25 mouse cellular contexts compared by ENCODE assay signal in the genomic region with DNA sequence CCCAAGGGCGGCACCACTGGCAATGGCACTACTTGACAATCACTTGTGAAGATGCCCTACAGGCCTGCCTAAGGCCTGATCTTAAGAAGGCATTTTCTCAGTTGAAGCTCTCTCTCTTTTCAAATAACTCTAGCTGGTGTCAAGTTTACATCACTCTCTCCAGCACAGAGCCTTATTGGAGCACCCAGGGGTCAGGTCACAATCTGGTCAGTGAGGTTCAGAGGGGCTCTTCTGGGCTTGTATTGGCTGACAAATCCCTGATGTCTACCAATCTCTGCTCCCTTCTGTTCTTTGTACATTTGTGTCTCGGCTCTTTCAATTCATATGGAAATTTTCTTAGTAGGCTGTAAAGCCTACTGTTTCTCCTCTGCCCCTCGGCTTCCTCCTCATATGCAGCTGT.
"Had no signal": no experiment of that assay in that cellular context is flagged by ENCODE, and none has a peak within 500 bp of the region (broad histone marks: within the 10 kb centered on the region; RNA-seq: fewer than 3 reads in every experiment).

No protein-coding gene starts in this region.

- H3K4me1 ChIP-seq: heart, embryonic 10.5 days; heart, embryonic 12.5 days; hindbrain, embryonic 10.5 days; hindbrain, embryonic 12.5 days; intestine, embryonic 15.5 days; limb, embryonic 15.5 days; liver, embryonic 12.5 days had no signal

- DNase-seq: gastrocnemius, adult 2 months; gastrocnemius, postnatal 10 days; gastrocnemius, postnatal 25 days; heart, adult 2 months; heart, postnatal 10 days; heart, postnatal 4 days; kidney, adult 18-20 months; kidney, adult 8-10 months; kidney, postnatal 10 days; kidney, postnatal 36 days; layer of hippocampus, adult 9-11 months; layer of hippocampus, postnatal 36 days; left cerebral cortex, postnatal 4 days had no signal

- H3K27me3 ChIP-seq: heart, embryonic 12.5 days; hindbrain, embryonic 12.5 days; intestine, embryonic 15.5 days; liver, embryonic 12.5 days had no signal

- ATAC-seq: hindbrain, embryonic 16.5 days; inflammation-experienced regulatory T-cells, adult 6 months; intestine, embryonic 15.5 days; intestine, postnatal 0 days; liver, embryonic 12.5 days had no signal

- H3K4me2 ChIP-seq: heart, embryonic 12.5 days; hindbrain, embryonic 12.5 days; hindbrain, embryonic 14.5 days; intestine, embryonic 15.5 days; limb, embryonic 13.5 days; limb, embryonic 15.5 days; liver, embryonic 12.5 days had no signal

- H3K4me3 ChIP-seq: gastrocnemius, adult 2 months; heart, adult 2 months; heart, embryonic 10.5 days; heart, embryonic 12.5 days; hindbrain, embryonic 10.5 days; hindbrain, embryonic 12.5 days; intestine, embryonic 15.5 days; limb, embryonic 13.5 days; limb, embryonic 15.5 days; liver, embryonic 12.5 days had no signal

- H3K27ac ChIP-seq: gastrocnemius, adult 2 months; heart, adult 2 months; heart, embryonic 10.5 days; hindbrain, embryonic 10.5 days; hindbrain, embryonic 12.5 days; hindbrain, embryonic 14.5 days; intestine, embryonic 15.5 days; limb, embryonic 13.5 days; limb, embryonic 15.5 days; liver, embryonic 12.5 days had no signal

- H3K9ac ChIP-seq: heart, embryonic 12.5 days; hindbrain, embryonic 12.5 days; hindbrain, embryonic 14.5 days; intestine, embryonic 15.5 days; limb, embryonic 13.5 days; limb, embryonic 15.5 days; liver, embryonic 12.5 days had no signal

- H3K9me3 ChIP-seq: heart, embryonic 10.5 days; hindbrain, embryonic 12.5 days; intestine, embryonic 15.5 days; limb, embryonic 15.5 days had no signal

- H3K36me3 ChIP-seq: heart, embryonic 10.5 days; heart, embryonic 12.5 days; hindbrain, embryonic 10.5 days; hindbrain, embryonic 12.5 days; intestine, embryonic 15.5 days; limb, embryonic 13.5 days; limb, embryonic 15.5 days; liver, embryonic 12.5 days had no signal
